Mouse (Mus musculus): Measurements from ENCODE around the gene Ntsr1. TPM values are rescaled to one million over a fixed set of nuclear protein-coding genes. Genes with fewer than 3 reads are reported as not detected.

Gene Ntsr1
- total RNA-seq, 2 experiments from 2014 or later: 0.10 to 0.13 TPM

DNA sequence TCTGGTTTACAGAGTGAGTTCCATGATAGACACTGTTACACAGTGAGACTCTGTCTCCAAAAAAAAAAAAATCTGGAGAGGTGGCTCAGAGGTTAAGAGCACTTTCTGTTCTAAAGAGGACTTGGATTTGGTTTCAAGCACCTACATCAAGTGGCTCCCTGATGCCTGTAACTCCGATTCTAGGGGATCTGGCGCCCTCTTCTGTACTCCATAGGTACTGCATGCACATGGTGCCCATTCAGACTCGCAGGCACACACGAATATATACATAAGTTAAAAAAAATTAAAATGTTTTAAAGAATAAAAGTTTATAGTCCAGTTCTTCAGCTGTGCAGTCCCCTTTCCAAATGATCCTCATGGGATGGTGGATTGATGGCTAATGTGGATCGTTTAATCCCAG, 60.5 kb downstream of the Ntsr1 start:
- no peak for DNase-seq (ENCODE audit: low spot score in 2 of 2)

DNA sequence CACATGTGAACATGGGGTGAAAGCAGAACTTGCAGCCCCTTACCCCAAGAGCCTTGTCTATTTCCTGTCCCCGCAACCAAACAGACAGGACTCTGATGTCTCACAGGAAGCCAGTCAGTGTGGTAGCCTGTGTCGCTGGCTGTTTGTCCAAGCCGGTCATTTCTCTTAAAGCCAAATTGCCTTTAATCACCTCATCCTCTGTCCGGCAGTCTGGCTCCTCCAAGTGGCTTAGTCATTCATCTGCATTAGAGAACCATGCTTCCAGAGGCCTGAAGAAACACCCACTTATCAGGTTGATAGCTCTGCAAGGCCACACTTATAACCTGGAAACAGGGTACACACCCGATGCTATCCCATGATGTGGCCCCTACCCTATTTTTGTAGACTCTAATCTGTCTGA, 62.4 kb downstream of the Ntsr1 start:
- no peak for DNase-seq (ENCODE audit: low spot score in 2 of 2)

DNA sequence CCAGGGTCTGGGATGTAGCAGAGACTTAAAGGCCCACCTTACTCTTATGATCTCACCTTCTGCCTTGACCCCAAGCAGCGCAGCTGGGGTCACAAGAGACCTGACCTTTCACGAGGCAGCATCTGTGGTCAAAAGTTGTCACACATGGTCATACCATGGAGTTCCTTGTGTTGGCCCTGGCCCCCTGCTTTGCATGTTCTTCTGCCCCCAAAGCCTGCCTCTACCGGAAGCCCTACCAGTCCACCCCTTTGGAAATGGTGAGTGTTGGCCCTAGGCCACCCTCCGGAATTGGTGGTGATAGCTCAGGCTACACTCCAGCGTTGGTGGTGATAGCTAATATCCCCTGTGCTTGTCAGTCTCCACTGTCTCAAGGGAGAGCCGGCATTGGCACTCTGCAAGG, 63.5 kb downstream of the Ntsr1 start:
- DNase-seq (ENCODE audit: low spot score in 2 of 2): no peak

DNA sequence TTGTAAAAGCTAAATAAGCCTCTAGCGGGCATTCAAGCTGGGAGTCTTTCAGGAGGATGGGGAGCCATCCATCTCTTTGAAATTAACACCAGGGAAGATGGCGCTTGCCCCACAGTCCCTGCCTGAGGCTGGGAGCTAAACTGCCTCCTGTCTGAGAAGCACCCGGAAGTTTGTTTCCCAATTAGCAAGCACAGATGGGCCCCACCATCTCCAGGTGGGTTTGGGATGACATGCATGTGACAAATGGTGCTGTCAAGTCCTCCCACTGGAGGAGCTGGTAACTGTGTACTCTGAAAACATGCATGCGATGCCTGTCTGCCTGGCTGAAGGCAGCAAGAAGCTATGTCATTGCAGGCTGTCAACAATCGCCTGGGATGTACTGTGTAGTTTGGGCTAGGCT, 64.1 kb downstream of the Ntsr1 start:
- no peak for DNase-seq (ENCODE audit: low spot score in 2 of 2)

DNA sequence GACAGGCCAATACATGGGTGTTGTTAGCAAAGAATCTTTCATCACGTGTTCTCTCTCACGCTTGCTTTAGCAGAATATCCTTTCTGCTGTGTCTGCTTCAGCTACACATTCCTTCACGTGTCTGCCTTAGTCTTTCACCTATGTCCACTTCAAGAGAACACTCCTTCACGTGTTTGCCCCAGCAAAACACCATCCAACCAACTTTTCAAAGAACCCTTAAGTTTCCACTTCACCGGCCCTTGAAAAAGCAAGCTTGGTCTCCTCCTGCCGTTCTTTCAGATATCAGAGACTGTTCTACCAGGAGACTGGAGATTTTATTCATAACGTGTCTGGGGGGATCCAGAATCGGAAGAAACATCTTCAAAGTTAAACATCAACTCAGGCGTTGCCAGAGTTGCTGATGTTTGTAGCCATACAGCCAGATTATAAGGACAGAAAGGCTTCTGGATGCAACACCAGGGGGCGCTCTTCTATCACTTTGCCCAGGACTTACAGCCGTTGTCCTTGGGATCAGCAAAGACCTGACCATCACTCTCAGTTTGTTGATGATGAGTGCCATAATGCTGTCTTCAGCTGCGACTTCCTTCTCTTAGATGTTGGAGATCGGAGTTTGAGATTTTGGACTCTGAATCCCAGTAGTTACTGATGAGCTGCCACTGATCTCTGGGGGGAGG, 66.6 kb downstream of the Ntsr1 start:
- DNase-seq (ENCODE audit: low spot score in 2 of 2): peak in 1 of 2 experiments; percentile 54

DNA sequence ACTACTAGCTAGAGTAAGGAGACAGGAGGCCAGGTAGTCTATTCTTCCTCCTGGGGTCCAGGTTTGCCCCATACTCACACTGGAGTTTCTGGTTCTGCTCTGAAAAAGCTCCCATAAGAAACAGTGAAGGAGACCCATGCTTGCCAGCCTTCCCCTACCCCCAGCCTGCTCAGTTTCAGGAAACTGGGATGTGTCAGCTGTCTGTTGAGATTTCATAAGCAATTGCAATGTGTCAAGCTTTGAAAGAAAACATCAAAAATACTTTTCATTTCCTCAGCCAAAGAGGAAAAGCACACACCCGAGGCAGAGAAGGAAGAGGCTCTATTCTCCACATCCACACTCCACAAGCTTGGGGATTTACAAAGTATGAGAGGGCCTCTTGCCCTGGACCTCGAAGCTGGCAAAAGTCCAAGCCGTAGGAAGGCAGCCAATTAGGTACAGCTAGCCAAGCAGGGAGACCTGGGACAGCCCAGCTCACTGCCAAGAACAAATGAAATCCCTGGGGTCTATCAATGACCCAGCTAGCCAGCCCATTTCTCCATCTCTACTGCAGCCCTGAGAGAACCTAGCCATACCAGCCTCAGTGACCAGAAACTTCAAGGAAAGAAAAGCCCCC, 69.4 kb downstream of the Ntsr1 start:
- DNase-seq (ENCODE audit: low spot score in 2 of 2): no peak

DNA sequence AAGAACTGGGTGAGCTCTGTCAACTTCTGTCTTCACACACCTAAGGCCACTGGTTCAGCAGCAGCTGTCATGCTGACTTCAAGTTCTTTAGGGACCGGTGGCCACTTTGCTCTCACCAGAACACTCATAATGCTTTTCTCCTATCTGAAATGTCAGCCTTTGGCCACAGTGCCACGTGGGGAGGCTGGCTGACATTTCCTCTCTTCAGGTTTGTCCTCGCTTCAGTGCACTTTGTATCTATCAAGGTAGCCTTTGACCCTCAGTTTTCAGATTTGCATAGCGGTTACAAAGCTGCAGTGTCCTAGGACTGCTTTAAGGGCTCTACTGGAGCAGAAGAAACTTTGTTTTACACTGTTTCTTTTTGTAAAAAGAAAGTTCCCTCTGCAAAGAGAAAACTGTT, 76.7 kb downstream of the Ntsr1 start:
- DNase-seq (ENCODE audit: low spot score in 2 of 2): no peak

DNA sequence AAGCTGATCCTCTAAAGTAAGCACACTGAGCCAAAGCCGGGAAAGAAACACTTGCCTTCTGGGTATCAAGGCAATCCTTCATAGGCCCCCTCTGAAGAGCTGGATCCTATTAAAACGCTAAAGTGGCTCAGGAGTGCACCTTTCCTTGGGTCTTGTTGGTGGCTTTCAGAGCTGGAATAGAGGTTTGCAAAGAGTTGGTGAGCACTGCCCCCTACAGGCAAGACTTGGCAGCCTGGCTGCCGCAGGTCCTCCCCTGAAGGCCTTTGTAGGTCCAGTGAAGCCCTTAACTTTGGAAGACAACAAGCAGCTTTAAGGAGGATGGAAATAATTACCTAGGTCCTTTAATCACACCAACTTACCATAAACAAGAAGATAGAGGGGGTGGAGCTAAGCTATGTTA, 78.9 kb downstream of the Ntsr1 start:
- DNase-seq (ENCODE audit: low spot score in 2 of 2): peak in 1 of 2 experiments; percentile 61

DNA sequence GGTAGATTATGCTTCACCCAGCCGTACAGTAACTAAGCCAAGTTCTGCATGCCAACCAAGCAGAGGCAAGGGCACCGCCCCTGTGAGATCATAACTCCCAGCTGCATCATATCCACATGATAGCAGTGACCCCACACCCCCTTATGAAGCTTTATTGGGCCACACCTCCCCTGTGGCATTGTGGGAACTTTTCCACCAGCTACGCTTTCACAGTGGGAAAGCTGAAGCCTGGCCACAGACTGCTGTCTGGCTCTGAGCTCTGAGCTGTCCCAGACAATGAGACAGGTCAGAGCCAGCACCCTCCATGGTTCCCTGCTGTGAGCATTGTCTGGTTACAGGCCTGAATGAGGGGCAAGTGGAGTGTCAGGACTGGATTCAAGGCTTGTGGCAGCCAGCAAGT, 81.2 kb downstream of the Ntsr1 start, which contains the start of gene Mrgbp:
TSS of gene Mrgbp (plus strand) at position 303 of the 400 bp plus-strand sequence.
- no peak for DNase-seq (ENCODE audit: low spot score in 2 of 2)

DNA sequence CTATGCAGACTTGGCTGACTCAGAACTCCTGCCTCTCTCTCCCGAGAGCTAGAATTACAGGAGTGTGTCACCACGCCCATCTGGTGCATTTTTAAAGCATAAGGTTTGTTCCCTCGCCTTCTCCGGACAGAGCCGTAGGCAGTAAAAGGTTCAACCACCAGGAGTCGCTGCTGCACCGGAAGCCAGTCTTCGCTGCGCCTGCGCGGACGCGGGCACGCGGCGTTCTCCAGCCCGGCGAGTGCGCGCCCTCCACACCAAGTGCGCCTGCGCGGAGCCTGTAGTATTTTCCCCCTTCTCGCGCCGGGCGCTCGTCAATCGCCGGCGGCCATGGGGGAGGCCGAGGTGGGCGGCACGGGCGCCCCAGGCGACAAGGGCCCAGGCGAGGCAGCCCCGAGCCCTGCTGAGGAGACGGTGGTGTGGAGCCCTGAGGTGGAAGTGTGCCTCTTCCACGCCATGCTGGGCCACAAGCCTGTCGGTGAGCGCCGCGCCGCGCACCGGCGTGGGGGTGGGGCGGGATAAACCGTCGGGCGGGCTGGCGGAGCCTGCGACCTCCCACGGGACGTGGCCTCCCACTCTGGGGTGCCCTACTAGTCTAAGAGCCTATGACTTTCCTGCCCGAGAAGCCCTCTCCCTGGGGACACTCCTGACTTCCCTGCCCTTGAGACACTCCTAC, 82.8 kb downstream of the Ntsr1 start:
- DNase-seq (ENCODE audit: low spot score in 2 of 2): peak; percentile 97

DNA sequence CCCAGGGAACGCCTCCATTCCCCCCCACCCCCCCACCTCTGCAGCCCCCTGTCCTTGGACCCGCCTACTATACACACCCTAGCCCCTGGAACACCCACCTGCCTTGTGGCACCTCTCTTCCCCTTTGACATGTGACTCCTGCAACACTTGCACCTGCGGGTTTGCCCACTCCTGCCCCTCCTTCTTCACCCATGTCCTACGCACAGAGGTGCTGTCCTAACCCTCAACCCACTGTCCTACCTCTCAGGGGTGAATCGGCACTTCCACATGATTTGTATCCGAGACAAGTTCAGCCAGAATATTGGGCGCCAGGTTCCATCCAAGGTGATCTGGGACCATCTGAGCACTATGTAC, 83.4 kb downstream of the Ntsr1 start:
- no peak for DNase-seq (ENCODE audit: low spot score in 2 of 2)

DNA sequence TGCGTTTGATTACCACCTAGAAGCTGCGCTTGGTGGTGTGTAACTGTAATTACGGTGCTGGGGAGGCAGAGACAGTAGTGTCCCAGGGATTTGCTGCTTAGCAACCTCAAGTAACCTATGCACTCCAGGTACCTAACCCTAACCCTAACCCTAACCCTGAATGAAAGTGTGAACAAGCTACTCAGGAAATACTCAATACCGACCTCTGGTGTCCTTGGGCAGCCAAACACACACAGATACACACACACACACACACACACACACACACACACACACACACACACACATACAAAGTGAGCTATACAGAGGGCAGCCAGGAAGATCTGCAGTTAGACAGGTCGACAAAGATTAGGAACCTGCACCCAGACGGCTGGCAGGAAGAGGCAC, 89.0 kb downstream of the Ntsr1 start:
- no peak for DNase-seq (ENCODE audit: low spot score in 2 of 2)

DNA sequence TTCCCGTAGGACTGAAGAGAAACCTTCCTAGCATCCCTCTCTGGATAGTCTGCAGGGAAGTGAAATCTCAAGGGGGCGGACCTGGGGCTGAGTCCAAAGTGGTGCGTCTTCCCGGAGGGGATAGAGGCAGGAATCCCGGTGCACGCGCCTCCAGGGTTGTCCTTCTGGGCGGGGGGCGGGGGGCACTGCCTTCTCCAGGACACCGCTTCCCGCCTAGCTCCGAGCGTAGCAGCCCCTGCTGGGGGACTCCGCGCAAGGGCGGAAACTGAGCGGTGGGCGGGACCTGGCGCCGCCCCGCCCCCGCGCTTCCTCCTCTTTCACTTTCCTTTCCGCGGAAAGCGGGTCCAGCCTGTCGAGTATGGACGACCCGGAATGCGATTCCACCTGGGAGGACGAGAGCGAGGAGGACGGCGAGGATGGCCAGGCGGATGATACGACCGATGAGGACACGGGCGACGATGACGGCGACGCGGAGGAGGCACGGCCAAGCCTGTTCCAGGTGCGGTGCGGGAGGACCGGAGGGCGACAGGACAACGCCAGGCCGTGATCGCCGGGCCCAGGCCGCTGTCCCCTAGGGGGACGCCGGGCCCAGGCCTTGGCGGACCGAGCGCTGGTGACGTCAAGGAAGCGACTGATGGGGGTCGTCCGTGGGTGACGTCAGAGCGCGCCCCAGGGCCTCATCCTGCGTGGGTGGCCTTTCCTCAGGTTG, 89.5 kb downstream of the Ntsr1 start, which contains the start of gene Ogfr:
TSS of gene Ogfr (plus strand) at position 123 of the 709 bp plus-strand sequence.
- DNase-seq (ENCODE audit: low spot score in 2 of 2): peak; percentile 70 to 85

Other genes with a start within 250 kb of the Ntsr1 start
- gene Rps21, start 242.6 kb upstream of the Ntsr1 start, total RNA-seq (2021): 100 to 1,000 TPM; 786 to 791 TPM
- 10 to 100 TPM; 13.4 to 14.6 TPM for gene Cables2, start 226.5 kb upstream of the Ntsr1 start, total RNA-seq (2021)
- gene Rbbp8nl, start 210.1 kb upstream of the Ntsr1 start, total RNA-seq (2021): not detected
- under 1 TPM in 1 of 2 experiments, not detected in 1; 0.08 TPM for gene Gata5, start 165.3 kb upstream of the Ntsr1 start, total RNA-seq (2021)
- gene Slco4a1, start 43.7 kb upstream of the Ntsr1 start, total RNA-seq (2021): under 1 TPM; 0.21 to 0.69 TPM
- 10 to 100 TPM; 14.1 to 17.3 TPM for gene Mrgbp, start 81.3 kb downstream of the Ntsr1 start, total RNA-seq (2021)
- 10 to 100 TPM; 46.8 to 52.2 TPM for gene Ogfr, start 89.3 kb downstream of the Ntsr1 start, total RNA-seq (2021)
- 1 to 10 TPM; 2.2 to 2.7 TPM for gene Col9a3, start 97.8 kb downstream of the Ntsr1 start, total RNA-seq (2021)
- gene Tcfl5, start 142.7 kb downstream of the Ntsr1 start, total RNA-seq (2021): 1 to 10 TPM in 1 of 2 experiments, under 1 TPM in 1; 0.93 to 1.3 TPM
- gene Dido1, start 210.0 kb downstream of the Ntsr1 start, total RNA-seq (2021): 10 to 100 TPM; 37.9 to 41.3 TPM
- gene Gid8, start 210.1 kb downstream of the Ntsr1 start, total RNA-seq (2021): 10 to 100 TPM; 55.3 to 63.3 TPM
- gene Slc17a9, start 225.3 kb downstream of the Ntsr1 start, total RNA-seq (2021): under 1 TPM; 0.73 to 0.93 TPM